Mouse (Mus musculus): ENCODE measurements around the gene Ckap2.

Ckap2 gene

DNA sequence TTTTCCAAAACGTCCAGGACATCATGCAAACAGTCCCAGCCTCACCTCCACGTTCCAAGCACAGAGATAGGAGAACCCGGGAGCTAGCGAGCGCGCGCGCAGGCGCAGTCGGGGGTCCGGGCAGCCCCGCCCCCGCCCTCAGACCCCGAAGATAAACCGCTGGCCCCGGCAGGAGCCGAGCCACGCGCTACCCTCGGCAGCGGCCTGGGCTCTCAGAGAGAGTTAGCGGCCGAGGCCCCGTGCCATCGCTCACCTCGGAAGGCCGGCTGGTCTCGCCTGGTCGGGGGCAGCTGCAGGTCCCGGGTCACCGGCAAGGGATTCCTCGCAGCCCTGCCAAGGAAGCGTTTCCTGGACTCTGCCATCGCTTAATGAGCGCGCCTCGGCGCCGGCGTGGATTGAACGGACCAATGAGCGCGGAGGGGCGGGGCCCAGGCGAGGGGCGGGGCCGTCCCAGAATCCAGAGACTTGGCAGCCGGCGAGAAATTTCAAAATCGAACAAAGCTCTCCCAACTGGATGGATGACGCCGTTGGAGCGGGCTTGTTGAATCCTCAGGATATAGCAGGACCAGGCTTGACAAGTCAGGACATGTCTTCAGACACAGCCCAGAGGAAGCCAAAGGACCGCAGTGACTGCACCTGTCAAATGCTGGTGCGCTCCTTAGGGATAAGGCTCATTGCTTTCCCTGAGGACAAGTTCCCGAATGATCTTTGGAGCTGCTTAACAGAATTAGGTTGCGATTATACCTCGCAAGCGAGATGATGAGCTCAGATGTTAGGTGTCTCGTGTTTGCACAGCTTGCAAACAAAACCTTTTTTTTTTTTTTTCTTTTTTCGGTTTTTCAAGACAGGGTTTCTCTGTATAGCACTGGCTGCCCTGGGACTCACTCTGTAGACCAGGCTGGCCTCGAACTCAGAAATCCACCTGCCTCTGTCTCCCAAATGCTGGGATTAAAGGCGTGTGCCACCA is at the start of gene Ckap2:
TSS of gene Ckap2 (minus strand) at position 389 of the 967 bp plus-strand sequence.
- H3K27me3 ChIP-seq (ENCODE audit: insufficient read depth, low read length): peaks cover 2% of the 10 kb centered on the region; the same call in 1 of the 2 replicates
- H3K36me3 ChIP-seq (ENCODE audit: insufficient read depth, low read length): peaks cover 23% of the 10 kb centered on the region
- H3K4me1 ChIP-seq (replicated peaks; ENCODE audit: low read depth, low read length): peaks cover 61% of the 10 kb centered on the region
- peak within 1 kb of the TSS; percentile 92 for H3K4me3 ChIP-seq (replicated peaks; ENCODE audit: low read length)
- no peaks in the 10 kb centered on the region for H3K9me3 ChIP-seq (ENCODE audit: low read length)
- TF ChIP-seq NANOG (IDR thresholded peaks at IDR 0.05; ENCODE audit: borderline replicate concordance, low read length) (no peak), CTCF (conservative IDR thresholded peaks at IDR 0.05; ENCODE audit: low read length) (no peak), POU5F1 (IDR thresholded peaks at IDR 0.05; ENCODE audit: borderline replicate concordance, low read length) (no peak)

- H3K36me3 ChIP-seq (ENCODE audit: insufficient read depth, low read length): no peaks in the 10 kb centered on the region
- peaks cover 35% of the 10 kb centered on the region for H3K4me1 ChIP-seq (replicated peaks; ENCODE audit: low read depth, low read length)
- peaks cover 23% of the 10 kb centered on the region for H3K27me3 ChIP-seq (ENCODE audit: insufficient read depth, low read length)
- H3K9me3 ChIP-seq (ENCODE audit: low read length): no peaks in the 10 kb centered on the region
- TF ChIP-seq NANOG (IDR thresholded peaks at IDR 0.05; ENCODE audit: borderline replicate concordance, low read length) (no peak), POU5F1 (IDR thresholded peaks at IDR 0.05; ENCODE audit: borderline replicate concordance, low read length) (no peak), CTCF (conservative IDR thresholded peaks at IDR 0.05; ENCODE audit: low read length) (no peak)
- peak overlapping the region; percentile 30; the same call in 1 of the 2 replicates for H3K4me3 ChIP-seq (replicated peaks; ENCODE audit: low read length)
These were observed 43.0 kb upstream of the Ckap2 start for GRCm38 (mm10) chr8:22228621-22229020.

DNA sequence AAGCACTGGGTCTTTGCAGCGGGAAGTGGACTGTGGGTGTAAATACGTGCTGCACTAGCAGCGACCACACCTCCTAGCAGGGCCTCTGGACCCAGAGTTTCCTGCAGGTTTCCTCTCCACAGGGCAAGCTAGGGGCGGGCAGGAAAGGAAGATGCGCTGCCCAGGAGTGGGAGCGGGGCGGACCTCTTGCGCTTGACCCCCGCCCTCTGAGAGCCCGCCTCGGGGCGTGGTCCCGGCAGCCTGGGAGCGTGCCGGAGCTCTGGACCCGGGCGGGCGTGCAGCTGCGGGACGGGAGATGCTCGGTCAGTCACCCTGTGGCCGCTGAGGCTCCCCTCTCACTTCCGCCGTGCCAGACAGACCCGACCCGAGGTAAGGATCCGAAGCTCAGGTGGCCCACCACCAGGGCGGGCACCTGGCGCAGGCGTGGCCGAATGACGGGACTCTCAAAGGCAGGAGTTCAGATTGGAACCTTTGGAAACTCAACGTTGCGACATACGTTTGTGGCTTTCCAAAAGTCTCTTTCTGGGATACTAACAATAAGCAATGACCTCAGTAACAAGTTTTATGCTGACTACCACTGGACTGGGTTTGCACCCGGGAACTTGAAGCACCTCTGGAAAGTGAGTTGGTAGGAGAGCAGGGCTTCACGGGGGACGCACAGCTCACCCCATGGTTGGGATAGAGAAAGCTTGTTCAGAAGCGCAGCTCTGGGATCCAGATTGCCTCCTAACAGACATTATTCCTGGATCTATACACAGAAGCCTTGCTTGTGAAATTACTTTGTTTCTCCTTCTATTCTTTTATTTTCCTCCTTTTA is 41.6 kb upstream of the Ckap2 start, which contains the start of gene Thsd1:
TSS of gene Thsd1 (plus strand) at position 253 of the 817 bp plus-strand sequence.
- peak within 1 kb of the TSS; percentile 83 for H3K4me3 ChIP-seq (replicated peaks; ENCODE audit: low read length)
- no peaks in the 10 kb centered on the region for H3K9me3 ChIP-seq (ENCODE audit: low read length)
- H3K27me3 ChIP-seq (ENCODE audit: insufficient read depth, low read length): peaks cover 23% of the 10 kb centered on the region
- TF ChIP-seq NANOG (IDR thresholded peaks at IDR 0.05; ENCODE audit: borderline replicate concordance, low read length) (no peak), CTCF (conservative IDR thresholded peaks at IDR 0.05; ENCODE audit: low read length) (no peak)
- peaks cover 2% of the 10 kb centered on the region; the same call in 1 of the 2 replicates for H3K36me3 ChIP-seq (ENCODE audit: insufficient read depth, low read length)
- peaks cover 35% of the 10 kb centered on the region for H3K4me1 ChIP-seq (replicated peaks; ENCODE audit: low read depth, low read length)

- TF ChIP-seq NANOG (IDR thresholded peaks at IDR 0.05; ENCODE audit: borderline replicate concordance, low read length) (no peak), POU5F1 (IDR thresholded peaks at IDR 0.05; ENCODE audit: borderline replicate concordance, low read length) (no peak), CTCF (conservative IDR thresholded peaks at IDR 0.05; ENCODE audit: low read length) (no peak)
- Histone ChIP-seq H3K27me3 (ENCODE audit: insufficient read depth, low read length) (peaks cover 23% of the 10 kb centered on the region), H3K9me3 (ENCODE audit: low read length) (no peaks in the 10 kb centered on the region), H3K36me3 (ENCODE audit: insufficient read depth, low read length) (peaks cover 2% of the 10 kb centered on the region; the same call in 1 of the 2 replicates), H3K4me1 (replicated peaks; ENCODE audit: low read depth, low read length) (peaks cover 35% of the 10 kb centered on the region), H3K4me3 (replicated peaks; ENCODE audit: low read length) (no peak overlapping the region)
These were observed 40.7 kb upstream of the Ckap2 start for GRCm38 (mm10) chr8:22226361-22226760.

DNA sequence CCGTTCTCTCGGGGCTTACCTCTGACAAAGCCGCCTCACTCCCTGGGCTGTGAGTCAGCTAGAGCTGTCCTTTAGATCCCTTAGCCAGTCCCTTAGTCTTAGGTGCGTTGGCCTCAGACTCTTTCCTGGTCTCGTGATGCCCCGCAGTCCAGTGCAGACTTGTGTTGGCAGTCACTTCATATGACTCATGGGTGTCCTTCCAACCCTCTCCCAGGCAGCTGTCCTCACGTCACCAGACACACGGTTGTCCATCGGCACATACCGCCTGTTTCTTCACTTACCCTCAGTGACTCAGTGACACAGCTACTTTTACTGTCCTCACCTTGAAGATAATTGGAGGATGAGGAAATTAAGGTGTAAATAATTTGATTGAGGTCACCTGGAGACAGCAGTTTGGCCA is 29.2 kb upstream of the Ckap2 start:
- Histone ChIP-seq H3K9me3 (ENCODE audit: low read length) (no peaks in the 10 kb centered on the region), H3K36me3 (ENCODE audit: insufficient read depth, low read length) (peaks cover 68% of the 10 kb centered on the region), H3K27me3 (ENCODE audit: insufficient read depth, low read length) (no peaks in the 10 kb centered on the region), H3K4me3 (replicated peaks; ENCODE audit: low read length) (no peak overlapping the region), H3K4me1 (replicated peaks; ENCODE audit: low read depth, low read length) (peaks cover 13% of the 10 kb centered on the region)
- TF ChIP-seq NANOG (IDR thresholded peaks at IDR 0.05; ENCODE audit: borderline replicate concordance, low read length) (no peak), POU5F1 (IDR thresholded peaks at IDR 0.05; ENCODE audit: borderline replicate concordance, low read length) (no peak), CTCF (conservative IDR thresholded peaks at IDR 0.05; ENCODE audit: low read length) (no peak)

DNA sequence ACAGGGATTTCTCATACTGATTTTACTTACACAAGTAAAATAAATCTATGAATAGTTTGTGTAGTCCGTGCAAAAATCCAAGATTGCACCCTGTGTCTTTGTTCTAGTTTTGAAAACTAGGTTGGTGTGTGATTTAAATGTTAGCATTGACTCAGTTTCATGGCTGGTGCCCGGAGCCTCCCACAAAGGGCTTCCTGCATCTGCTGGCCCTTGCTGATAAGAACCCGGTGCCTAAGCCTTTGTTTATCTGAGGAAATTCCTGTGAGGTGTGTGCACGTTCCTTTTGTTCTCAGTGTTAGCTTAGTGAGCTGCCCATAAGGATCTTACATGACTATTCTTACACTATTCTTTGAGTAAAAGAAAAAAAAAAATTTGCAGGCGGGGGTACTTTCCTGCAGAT is 23.4 kb upstream of the Ckap2 start:
- Histone ChIP-seq H3K9me3 (ENCODE audit: low read length) (no peaks in the 10 kb centered on the region), H3K27me3 (ENCODE audit: insufficient read depth, low read length) (no peaks in the 10 kb centered on the region), H3K4me3 (replicated peaks; ENCODE audit: low read length) (no peak overlapping the region), H3K36me3 (ENCODE audit: insufficient read depth, low read length) (peaks cover 47% of the 10 kb centered on the region), H3K4me1 (replicated peaks; ENCODE audit: low read depth, low read length) (no peaks in the 10 kb centered on the region)
- TF ChIP-seq CTCF (conservative IDR thresholded peaks at IDR 0.05; ENCODE audit: low read length) (no peak), POU5F1 (IDR thresholded peaks at IDR 0.05; ENCODE audit: borderline replicate concordance, low read length) (no peak), NANOG (IDR thresholded peaks at IDR 0.05; ENCODE audit: borderline replicate concordance, low read length) (no peak)

DNA sequence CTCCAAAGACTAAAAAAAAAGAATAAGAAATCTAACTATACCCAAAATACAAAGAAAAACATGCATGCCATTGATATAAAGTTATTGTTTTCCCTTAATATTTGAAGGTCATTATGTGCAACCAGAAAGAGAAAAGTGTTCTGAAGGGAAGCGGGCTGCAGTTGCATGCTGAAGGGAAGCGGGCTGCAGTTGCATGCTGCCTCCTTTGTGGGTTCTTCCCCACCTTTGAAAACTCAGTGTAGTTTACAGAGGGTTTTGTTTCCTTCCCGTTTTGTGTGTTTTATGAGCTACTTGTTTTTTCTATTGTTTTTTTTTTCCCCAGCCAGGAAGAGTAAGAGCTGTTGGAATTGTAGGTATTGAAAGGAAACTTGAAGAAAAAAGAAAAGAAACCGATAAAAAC is 21.9 kb upstream of the Ckap2 start:
- TF ChIP-seq NANOG (IDR thresholded peaks at IDR 0.05; ENCODE audit: borderline replicate concordance, low read length) (no peak), CTCF (conservative IDR thresholded peaks at IDR 0.05; ENCODE audit: low read length) (no peak), POU5F1 (IDR thresholded peaks at IDR 0.05; ENCODE audit: borderline replicate concordance, low read length) (no peak)
- Histone ChIP-seq H3K4me1 (replicated peaks; ENCODE audit: low read depth, low read length) (no peaks in the 10 kb centered on the region), H3K27me3 (ENCODE audit: insufficient read depth, low read length) (no peaks in the 10 kb centered on the region), H3K4me3 (replicated peaks; ENCODE audit: low read length) (no peak overlapping the region), H3K36me3 (ENCODE audit: insufficient read depth, low read length) (peaks cover 42% of the 10 kb centered on the region), H3K9me3 (ENCODE audit: low read length) (no peaks in the 10 kb centered on the region)

GRCm38 (mm10) chr8:22199481-22199880 is 13.9 kb upstream of the Ckap2 start:
- TF ChIP-seq CTCF (conservative IDR thresholded peaks at IDR 0.05; ENCODE audit: low read length) (peak; percentile 76), POU5F1 (IDR thresholded peaks at IDR 0.05; ENCODE audit: borderline replicate concordance, low read length) (no peak)
- no peak overlapping the region for H3K4me3 ChIP-seq (replicated peaks; ENCODE audit: low read length)

More at GRCm38 (mm10) chr8:22199481-22199880, 13.9 kb upstream of the Ckap2 start:
- peaks cover 7% of the 10 kb centered on the region; the same call in 1 of the 2 replicates for H3K4me1 ChIP-seq (replicated peaks; ENCODE audit: low read depth, low read length)
- H3K36me3 ChIP-seq (ENCODE audit: insufficient read depth, low read length): peaks cover 18% of the 10 kb centered on the region; the same call in 1 of the 2 replicates
- H3K9me3 ChIP-seq (ENCODE audit: low read length): no peaks in the 10 kb centered on the region
- no peaks in the 10 kb centered on the region for H3K27me3 ChIP-seq (ENCODE audit: insufficient read depth, low read length)

All from E14TG2a.4 (cell line).